Mouse (Mus musculus) heart, postnatal 0 days (tissue): ENCODE measurements at regions not wholly inside any gene's neighbourhood (a gene's known extent, or its start where the extent isn't known, plus 50 kb on each side); places are given as distances from the start of the nearest gene placed in this dataset.

Source experiments
- CTCF ChIP-seq: IDR thresholded peaks from 2 replicates; pipeline ENCODE4 v1.5.1; 2016; ENCODE audit warnings: antibody characterized with exemption, control low read depth, low read depth
- EP300 ChIP-seq: IDR thresholded peaks from 2 replicates; pipeline ENCODE4 v1.6.1; 2016; ENCODE audit warnings: antibody characterized with exemption, low read depth

GRCm38 (mm10) chr14:12876417-12877336, 53.8 kb upstream of the Cadps start:
- TF ChIP-seq CTCF: no peak
- no peak for TF ChIP-seq EP300
